In the genomic region with DNA sequence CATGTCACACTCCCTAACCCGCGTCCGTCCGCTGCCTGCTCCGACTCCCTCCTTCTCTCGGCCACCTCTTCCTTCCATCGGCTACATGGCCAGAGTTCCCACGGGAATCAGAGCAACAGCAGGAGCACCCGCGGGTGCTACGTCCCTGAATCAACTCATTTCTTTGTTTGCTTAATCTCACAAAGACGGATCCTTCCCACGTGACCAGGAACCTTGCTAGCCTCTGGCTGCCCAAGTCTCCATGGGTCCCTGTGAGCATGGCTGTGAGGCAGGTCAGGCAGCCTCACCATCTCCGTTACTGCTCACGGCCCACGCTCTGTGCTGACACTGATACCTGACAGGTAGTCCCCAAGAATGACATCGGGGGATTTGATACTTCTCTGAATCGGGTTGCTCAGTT, we compare ENCODE assay signal across 26 mouse cellular contexts. TPM values are rescaled to one million over a fixed set of nuclear protein-coding genes. Genes with fewer than 3 reads are reported as not detected.
A peak's percentile ranks its signal among the peaks of the same experiment; 100 is the strongest.
DNase-seq lines count a peak whose midpoint lies in the region; ATAC-seq lines count a peak whose summit lies in the region.
"Had no signal": no experiment of that assay in that cellular context is flagged by ENCODE, and none has a peak within 500 bp of the region (broad histone marks: within the 10 kb centered on the region; RNA-seq: fewer than 3 reads in every experiment).

A gene (minus strand): TSS at position 101 of the 400 bp plus-strand sequence.

- H3K9me3 ChIP-seq in intestine, embryonic 15.5 days: no peaks in the 10 kb centered on the region
- H3K9me3 ChIP-seq in stomach, embryonic 15.5 days: no peaks in the 10 kb centered on the region
- H3K9me3 ChIP-seq: embryonic facial prominence, embryonic 15.5 days; forebrain, embryonic 10.5 days; heart, embryonic 15.5 days; hindbrain, embryonic 10.5 days had no signal

- H3K4me3 ChIP-seq in intestine, embryonic 15.5 days (replicated peaks): no peak within 1 kb of the TSS
- no peak within 1 kb of the TSS for H3K4me3 ChIP-seq in stomach, embryonic 15.5 days (replicated peaks)
- H3K4me3 ChIP-seq: embryonic facial prominence, embryonic 15.5 days; erythroblast, embryonic 14.5 days; forebrain, embryonic 10.5 days; gastrocnemius, adult 2 months; heart, adult 2 months; heart, embryonic 15.5 days; hindbrain, embryonic 10.5 days had no signal

- H3K36me3 ChIP-seq in intestine, embryonic 15.5 days: no peaks in the 10 kb centered on the region
- no peaks in the 10 kb centered on the region for H3K36me3 ChIP-seq in stomach, embryonic 15.5 days
- H3K36me3 ChIP-seq: embryonic facial prominence, embryonic 15.5 days; forebrain, embryonic 10.5 days; heart, embryonic 15.5 days; hindbrain, embryonic 10.5 days had no signal

- peak; percentile 88 for DNase-seq in heart, adult 11 months
- no peak for DNase-seq in heart, adult 18-20 months
- DNase-seq in right cerebral cortex, postnatal 4 days: no peak
- DNase-seq in left cerebral cortex, postnatal 14 days (ENCODE audit: low spot score in 2 of 2): no peak
- DNase-seq in layer of hippocampus, postnatal 25 days (ENCODE audit: extremely low spot score in 1 of 2, low spot score in 1 of 2): no peak
- DNase-seq: adrenal gland, postnatal 10 days; cerebellum, adult 18-20 months; cerebellum, adult 9-11 months; embryo, embryonic 11 days; gastrocnemius, adult 2 months; gastrocnemius, postnatal 25 days; heart, adult 2 months; heart, postnatal 14 days had no signal

- H3K4me1 ChIP-seq in intestine, embryonic 15.5 days (replicated peaks): 0 out of 2 replicates have a peak, but pooled peaks cover 3% of the 10 kb centered on the region
- H3K4me1 ChIP-seq in stomach, embryonic 15.5 days: no peaks in the 10 kb centered on the region; the same call in 1 of the 2 replicates
- H3K4me1 ChIP-seq: embryonic facial prominence, embryonic 15.5 days; forebrain, embryonic 10.5 days; heart, embryonic 15.5 days; hindbrain, embryonic 10.5 days had no signal

- H3K27ac ChIP-seq in intestine, embryonic 15.5 days: no peak within 1 kb of the TSS
- peak within 1 kb of the TSS; percentile 11; the same call in 1 of the 2 replicates for H3K27ac ChIP-seq in stomach, embryonic 15.5 days
- H3K27ac ChIP-seq: embryonic facial prominence, embryonic 15.5 days; forebrain, embryonic 10.5 days; gastrocnemius, adult 2 months; heart, adult 2 months; heart, embryonic 15.5 days; hindbrain, embryonic 10.5 days; hindbrain, embryonic 14.5 days had no signal

- intact Hi-C loops in left cerebral cortex, postnatal 14 days (cut with DNase I): no loop called here

- no peak within 1 kb of the TSS for H3K9ac ChIP-seq in intestine, embryonic 15.5 days
- no peak within 1 kb of the TSS for H3K9ac ChIP-seq in stomach, embryonic 15.5 days
- H3K9ac ChIP-seq: embryonic facial prominence, embryonic 15.5 days; heart, embryonic 15.5 days; hindbrain, embryonic 14.5 days had no signal

- no peaks in the 10 kb centered on the region for H3K27me3 ChIP-seq in intestine, embryonic 15.5 days (replicated peaks)
- H3K27me3 ChIP-seq in stomach, embryonic 15.5 days (replicated peaks): no peaks in the 10 kb centered on the region
- H3K27me3 ChIP-seq: embryonic facial prominence, embryonic 15.5 days; heart, embryonic 15.5 days had no signal

- H3K4me2 ChIP-seq in intestine, embryonic 15.5 days (replicated peaks): no peak within 1 kb of the TSS
- H3K4me2 ChIP-seq in stomach, embryonic 15.5 days: peak within 1 kb of the TSS; percentile 6; the same call in 1 of the 2 replicates
- H3K4me2 ChIP-seq: embryonic facial prominence, embryonic 15.5 days; heart, embryonic 11.5 days; heart, embryonic 15.5 days; hindbrain, embryonic 14.5 days had no signal

- peak; percentile 29 for ATAC-seq in intestine, embryonic 15.5 days
- peak; percentile 37; the same call in 1 of the 2 replicates for ATAC-seq in stomach, embryonic 15.5 days (ENCODE audit: insufficient read depth, low FRiP score, low read depth)
- ATAC-seq: forebrain, embryonic 14.5 days had no signal

- WGBS in intestine, embryonic 15.5 days: 82% methylated on average over 18 of the region's 18 CpGs
- WGBS in stomach, embryonic 15.5 days: 79% methylated on average over 18 of the region's 18 CpGs

RNA-seq across cellular contexts. Expression of the gene that starts here (rescaled TPM):
- under 1 TPM; 0.23 to 0.35 TPM for total RNA-seq in heart, adult 18-20 months (2021)
- 10.9 and 15.5 TPM in 2 replicates for polyA plus RNA-seq in intestine, embryonic 15.5 days (2015; fragmentation: Nextera tagmentation; extraction: Ambion mirVana)
- 14.9 and 26.5 TPM in 2 replicates for polyA plus RNA-seq in stomach, embryonic 15.5 days (2015; fragmentation: Nextera tagmentation; extraction: Ambion mirVana)
- under 1 TPM in 1 of 2 experiments, not detected in 1; 0.17 TPM for total RNA-seq in left cerebral cortex, postnatal 14 days (2021)
- total RNA-seq in layer of hippocampus, postnatal 25 days (2021): not detected
- total RNA-seq: heart, adult 2 months; MEL had no signal
- polyA plus RNA-seq: C2C12; embryonic facial prominence, embryonic 11.5 days; embryonic facial prominence, embryonic 15.5 days; erythroblast, embryonic 14.5 days; forebrain, embryonic 10.5 days; heart, embryonic 11.5 days; hindbrain, embryonic 10.5 days; hindbrain, embryonic 14.5 days had no signal
